Mouse (Mus musculus): ENCODE data around the gene Sppl2c.

DNA sequence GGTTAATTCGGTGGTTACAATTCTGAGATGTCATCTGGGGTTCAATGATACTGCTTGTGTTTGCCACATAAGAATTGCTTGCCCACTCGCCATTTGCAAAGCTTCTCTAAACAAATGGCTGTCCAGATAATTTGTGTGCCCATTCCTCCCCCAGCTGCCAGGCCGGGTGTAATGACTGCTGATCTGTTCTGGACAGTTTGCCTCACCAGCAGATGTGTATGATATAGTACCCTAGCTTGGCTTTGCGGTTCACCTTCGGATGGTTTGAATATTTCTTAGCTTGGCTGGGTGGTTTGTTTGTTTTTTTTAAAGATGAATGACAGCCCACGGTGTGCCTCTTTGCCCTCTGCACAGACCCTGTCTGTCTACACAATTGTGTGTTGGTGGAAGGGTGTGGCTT, 48.6 kb downstream of the Sppl2c start:
- TF ChIP-seq GATA1 (IDR thresholded peaks at IDR 0.05; ENCODE audit: low read length) (no peak), TAL1 (IDR thresholded peaks at IDR 0.05; ENCODE audit: low read length) (no peak)
